Mouse (Mus musculus): ENCODE results near the gene Gm10260. TPM values are rescaled to one million over a fixed set of nuclear protein-coding genes. Genes with fewer than 3 reads are reported as not detected.

The Gm10260 gene
- total and polyA plus RNA-seq, 3 experiments = 409 to 4,123 (median 3,111) TPM

DNA sequence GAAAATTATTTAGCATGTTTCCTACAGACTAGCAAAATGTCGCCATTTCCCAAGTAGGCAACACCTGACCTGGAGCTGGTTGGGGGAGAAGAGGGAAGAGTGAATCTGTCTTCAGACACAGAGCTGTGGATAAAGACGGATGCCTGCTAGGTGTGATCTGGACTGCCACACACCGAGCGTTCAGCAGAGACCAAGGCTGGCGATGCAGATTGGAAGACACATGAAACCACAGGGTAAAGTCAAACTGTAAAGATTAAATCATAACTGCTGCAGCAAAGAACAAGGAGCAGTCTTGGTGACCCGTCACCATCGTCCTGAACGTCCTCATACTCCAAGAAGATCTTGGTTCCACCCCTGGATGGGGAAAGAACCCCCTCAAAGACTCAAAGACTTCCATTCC, 15.5 kb upstream of the Gm10260 start:
- Histone ChIP-seq H3K9me3 (replicated peaks; ENCODE audit: insufficient read depth, low read length) (no peaks in the 10 kb centered on the region), H3K27ac (ENCODE audit: control insufficient read depth, low read depth, low read length) (no peak overlapping the region), H3K36me3 (ENCODE audit: control insufficient read depth in 1 of 2, insufficient read depth in 2 of 2, low read length in 2 of 2) (no peaks in the 10 kb centered on the region), H3K79me2 (ENCODE audit: control insufficient read depth, insufficient read depth, low read length, poor library complexity) (no peaks in the 10 kb centered on the region), H3K9ac (ENCODE audit: control insufficient read depth, low read depth, low read length, poor library complexity, severe bottlenecking) (no peak overlapping the region), H3K4me1 (ENCODE audit: control insufficient read depth in 1 of 2, insufficient read depth in 2 of 2, low read length in 2 of 2) (no peaks in the 10 kb centered on the region), H3K4me3 (ENCODE audit: control insufficient read depth in 1 of 2, insufficient read depth in 1 of 2, low read depth in 2 of 2, low read length in 2 of 2) (no peak overlapping the region), H3K27me3 (ENCODE audit: control insufficient read depth in 1 of 2, insufficient read depth in 2 of 2, low read length in 2 of 2) (no peaks in the 10 kb centered on the region)
- TF ChIP-seq SMC3 (IDR thresholded peaks at IDR 0.05; ENCODE audit: low read depth, low read length) = no peak
- TF ChIP-seq TCF12 (IDR thresholded peaks at IDR 0.05; ENCODE audit: low read depth, low read length) = no peak
- TF ChIP-seq NRF1 (IDR thresholded peaks at IDR 0.05; ENCODE audit: insufficient read depth, low read depth, low read length, poor library complexity, severe bottlenecking) = no peak
- no peak for TF ChIP-seq ELF1 (IDR thresholded peaks at IDR 0.05; ENCODE audit: low read depth, low read length)
- no peak for TF ChIP-seq TAL1 (IDR thresholded peaks at IDR 0.05; ENCODE audit: low read length)
- no peak for TF ChIP-seq EP300 (IDR thresholded peaks at IDR 0.05; ENCODE audit: low read depth in 1 of 2, low read length in 2 of 2)
- no peak for TF ChIP-seq RAD21 (IDR thresholded peaks at IDR 0.05; ENCODE audit: low read depth, low read length)
- TF ChIP-seq MYB (IDR thresholded peaks at IDR 0.05; ENCODE audit: low read depth, low read length) = no peak
- DNase-seq (ENCODE audit: low read depth, low spot score) = no peak

DNA sequence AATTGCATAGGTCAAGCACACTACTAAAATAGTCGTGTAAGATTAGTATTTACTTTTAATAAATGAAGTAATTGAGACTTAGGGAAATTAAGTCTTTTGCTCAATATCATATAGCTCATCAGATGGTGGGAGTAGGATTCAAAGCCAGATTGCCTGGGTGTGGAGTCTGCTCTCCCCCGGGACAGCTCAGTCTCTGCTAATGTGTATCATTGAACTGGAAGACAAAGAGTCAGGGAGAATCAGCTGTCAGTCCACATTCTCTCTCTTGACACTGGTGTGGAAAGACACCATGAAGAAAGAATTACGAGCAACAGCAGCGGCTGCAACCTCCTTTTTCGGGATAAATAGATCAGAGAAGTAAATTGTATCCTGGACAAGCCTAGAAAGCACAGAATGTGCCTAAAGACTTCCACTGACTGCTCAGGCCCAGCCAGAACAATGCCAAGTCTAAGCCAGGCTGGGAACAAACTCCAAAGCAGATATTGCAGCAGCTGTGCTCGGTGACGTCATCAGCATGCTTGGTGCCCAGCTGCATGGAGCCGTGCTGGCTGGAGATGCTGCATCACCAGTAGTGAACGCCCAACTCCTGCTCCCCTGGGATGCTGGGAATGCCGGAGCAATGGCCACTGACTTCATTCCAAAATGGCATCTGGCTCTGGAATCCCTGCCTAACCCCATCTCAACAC, 14.5 kb upstream of the Gm10260 start:
- TF ChIP-seq CHD2 (IDR thresholded peaks at IDR 0.05; ENCODE audit: low read length) = no peak
- no peak for TF ChIP-seq GABPA (IDR thresholded peaks at IDR 0.05; ENCODE audit: low read depth, low read length)
- TF ChIP-seq ZC3H11A (IDR thresholded peaks at IDR 0.05; ENCODE audit: low read depth, low read length) = no peak
- TF ChIP-seq NRF1 (IDR thresholded peaks at IDR 0.05; ENCODE audit: insufficient read depth, low read depth, low read length, poor library complexity, severe bottlenecking) = no peak
- no peak for TF ChIP-seq GATA1 (IDR thresholded peaks at IDR 0.05; ENCODE audit: low read depth, low read length)
- no peak for TF ChIP-seq USF1 (IDR thresholded peaks at IDR 0.05; ENCODE audit: low read depth, low read length)
- TF ChIP-seq MYC (IDR thresholded peaks at IDR 0.05; ENCODE audit: low read depth, low read length) = no peak
- no peak for TF ChIP-seq CHD1 (IDR thresholded peaks at IDR 0.05; ENCODE audit: low read depth, low read length)
- TF ChIP-seq USF2 (IDR thresholded peaks at IDR 0.05; ENCODE audit: borderline replicate concordance in 1 of 2, insufficient read depth in 1 of 2, low read depth in 1 of 2, low read length in 2 of 2) = no peak
- TF ChIP-seq ZNF384 (IDR thresholded peaks at IDR 0.05; ENCODE audit: low read depth, low read length) = no peak
- TF ChIP-seq E2F4 (IDR thresholded peaks at IDR 0.05; ENCODE audit: borderline replicate concordance, low read depth, low read length) = no peak
- no peak for TF ChIP-seq ELF1 (IDR thresholded peaks at IDR 0.05; ENCODE audit: low read depth, low read length)
- no peak for TF ChIP-seq MAFK (IDR thresholded peaks at IDR 0.05; ENCODE audit: borderline replicate concordance, low read depth, low read length)
- no peak for TF ChIP-seq SMC3 (IDR thresholded peaks at IDR 0.05; ENCODE audit: low read depth, low read length)
- no peak for TF ChIP-seq MXI1 (IDR thresholded peaks at IDR 0.05; ENCODE audit: low read depth, low read length)
- no peak for TF ChIP-seq HCFC1 (IDR thresholded peaks at IDR 0.05; ENCODE audit: low read depth, low read length)
- no peaks in the 10 kb centered on the region for H3K27me3 ChIP-seq (ENCODE audit: control insufficient read depth in 1 of 2, insufficient read depth in 2 of 2, low read length in 2 of 2)
- no peak overlapping the region for H3K4me3 ChIP-seq (ENCODE audit: control insufficient read depth in 1 of 2, insufficient read depth in 1 of 2, low read depth in 2 of 2, low read length in 2 of 2)

More for the DNA sequence above, 14.5 kb upstream of the Gm10260 start:
- H3K4me1 ChIP-seq (ENCODE audit: control insufficient read depth in 1 of 2, insufficient read depth in 2 of 2, low read length in 2 of 2) = no peaks in the 10 kb centered on the region
- H3K9ac ChIP-seq (ENCODE audit: control insufficient read depth, low read depth, low read length, poor library complexity, severe bottlenecking) = no peak overlapping the region
- H3K36me3 ChIP-seq (ENCODE audit: control insufficient read depth in 1 of 2, insufficient read depth in 2 of 2, low read length in 2 of 2) = no peaks in the 10 kb centered on the region
- no peaks in the 10 kb centered on the region for H3K79me2 ChIP-seq (ENCODE audit: control insufficient read depth, insufficient read depth, low read length, poor library complexity)
- DNase-seq (ENCODE audit: low read depth, low spot score) = no peak
- no peak overlapping the region for H3K27ac ChIP-seq (ENCODE audit: control insufficient read depth, low read depth, low read length)
- no peaks in the 10 kb centered on the region for H3K9me3 ChIP-seq (replicated peaks; ENCODE audit: insufficient read depth, low read length)
